Mouse (Mus musculus): ENCODE measurements around the gene Egfl8.

Egfl8 gene

DNA sequence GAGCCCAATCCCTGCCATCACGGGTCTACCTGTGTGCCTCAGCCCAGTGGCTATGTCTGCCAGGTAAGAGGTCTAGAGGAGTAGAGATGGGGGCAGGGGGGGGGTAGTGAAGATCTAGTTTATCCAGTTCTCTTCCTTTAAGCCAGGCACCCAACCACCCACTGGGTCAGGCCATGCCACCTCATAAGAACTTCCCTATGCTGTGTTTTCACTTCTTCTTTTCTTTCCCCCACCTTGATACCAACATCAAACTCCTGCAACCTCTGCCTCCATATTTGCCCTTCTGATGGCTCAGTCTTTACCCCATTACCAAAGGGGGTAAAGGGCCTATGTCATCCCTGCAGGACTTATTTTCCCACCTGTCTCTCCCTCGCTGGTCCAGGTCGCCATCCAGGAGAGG lies 37.7 kb downstream of the Egfl8 start:
- no peak for DNase-seq (ENCODE audit: low spot score in 2 of 2)

DNA sequence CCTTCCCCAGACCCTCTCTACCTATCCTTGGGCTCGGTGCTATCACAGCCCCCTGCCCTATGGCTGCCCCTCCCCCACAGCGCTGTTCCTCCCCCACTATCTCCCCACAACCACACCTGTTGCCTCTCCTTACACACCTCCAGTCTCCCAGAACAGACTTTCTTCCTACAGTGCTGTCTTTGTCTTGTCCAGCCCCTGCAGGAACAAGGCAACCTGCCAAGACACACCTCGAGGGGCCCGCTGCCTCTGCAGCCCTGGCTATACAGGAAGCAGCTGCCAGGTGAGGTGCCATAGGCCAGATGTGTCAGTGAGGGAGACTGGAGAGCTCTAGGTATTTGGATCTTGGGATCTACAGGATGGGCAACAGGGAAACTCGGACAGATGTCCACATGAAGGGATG lies 39.2 kb downstream of the Egfl8 start:
- DNase-seq (ENCODE audit: low spot score in 2 of 2), result no peak

DNA sequence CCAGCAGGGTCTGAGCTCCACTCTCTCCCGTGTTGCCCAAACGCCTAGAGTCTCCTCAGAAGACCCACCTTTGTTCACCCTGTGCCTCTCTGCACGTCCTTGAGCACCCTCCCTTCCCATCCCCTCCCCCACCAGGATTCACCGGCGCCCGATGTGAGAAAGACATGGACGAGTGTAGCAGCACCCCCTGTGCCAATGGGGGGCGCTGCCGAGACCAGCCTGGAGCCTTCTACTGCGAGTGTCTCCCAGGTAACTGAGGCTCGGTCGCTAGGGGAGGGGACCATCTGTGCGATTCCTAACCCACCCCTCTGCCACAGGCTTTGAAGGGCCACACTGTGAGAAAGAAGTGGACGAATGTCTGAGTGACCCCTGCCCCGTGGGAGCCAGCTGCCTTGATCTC lies 43.4 kb downstream of the Egfl8 start:
- DNase-seq (ENCODE audit: low spot score in 2 of 2), result no peak

DNA sequence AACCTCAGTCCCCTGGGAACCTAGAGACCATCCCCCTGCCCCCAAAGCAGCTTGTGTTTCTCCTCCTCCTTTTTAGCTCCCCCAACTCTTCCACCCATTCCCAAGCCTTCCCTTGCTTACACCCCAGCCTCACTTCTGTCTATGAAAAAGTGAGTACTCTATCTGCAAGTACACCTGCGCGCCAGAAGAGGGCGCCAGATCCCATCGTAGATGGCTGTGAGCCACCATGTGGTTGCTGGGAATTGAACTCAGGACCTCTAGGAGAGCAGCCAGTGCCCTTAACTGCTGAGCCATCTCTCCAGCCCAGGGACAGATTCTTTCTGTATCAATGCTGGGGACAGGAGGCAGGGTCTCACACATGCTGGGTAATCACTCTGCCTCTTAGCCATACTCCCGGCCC lies 43.9 kb downstream of the Egfl8 start:
- DNase-seq (ENCODE audit: low spot score in 2 of 2), result no peak

DNA sequence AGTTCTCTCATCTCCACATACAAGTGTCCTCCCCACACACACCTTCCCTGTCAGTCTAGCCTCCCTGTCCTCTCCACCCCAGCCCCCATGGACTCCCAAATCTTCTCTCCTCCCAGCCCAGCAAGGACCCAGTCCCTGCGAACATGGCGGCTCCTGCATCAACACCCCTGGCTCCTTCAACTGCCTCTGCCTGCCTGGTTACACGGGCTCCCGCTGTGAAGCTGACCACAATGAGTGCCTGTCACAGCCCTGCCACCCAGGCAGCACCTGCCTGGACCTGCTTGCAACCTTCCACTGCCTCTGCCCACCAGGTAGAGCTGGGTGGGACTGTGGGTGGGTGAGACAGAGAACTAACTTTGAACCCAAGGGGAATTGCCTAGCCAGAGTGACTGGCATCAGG lies 45.9 kb downstream of the Egfl8 start:
- DNase-seq (ENCODE audit: low spot score in 2 of 2), result no peak

DNA sequence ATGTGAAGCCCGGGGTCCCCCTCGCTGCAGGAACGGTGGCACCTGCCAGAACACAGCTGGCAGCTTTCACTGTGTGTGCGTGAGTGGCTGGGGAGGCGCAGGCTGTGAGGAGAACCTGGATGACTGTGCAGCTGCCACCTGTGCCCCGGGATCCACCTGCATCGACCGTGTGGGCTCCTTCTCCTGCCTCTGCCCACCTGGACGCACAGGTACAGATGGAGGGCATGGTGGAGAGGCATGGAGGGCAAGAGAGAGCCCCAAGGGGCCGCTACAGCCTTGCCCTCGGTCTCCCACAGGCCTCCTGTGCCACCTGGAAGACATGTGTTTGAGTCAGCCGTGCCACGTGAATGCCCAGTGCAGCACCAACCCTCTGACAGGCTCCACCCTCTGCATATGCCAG lies 47.4 kb downstream of the Egfl8 start:
- no peak for DNase-seq (ENCODE audit: low spot score in 2 of 2)

DNA sequence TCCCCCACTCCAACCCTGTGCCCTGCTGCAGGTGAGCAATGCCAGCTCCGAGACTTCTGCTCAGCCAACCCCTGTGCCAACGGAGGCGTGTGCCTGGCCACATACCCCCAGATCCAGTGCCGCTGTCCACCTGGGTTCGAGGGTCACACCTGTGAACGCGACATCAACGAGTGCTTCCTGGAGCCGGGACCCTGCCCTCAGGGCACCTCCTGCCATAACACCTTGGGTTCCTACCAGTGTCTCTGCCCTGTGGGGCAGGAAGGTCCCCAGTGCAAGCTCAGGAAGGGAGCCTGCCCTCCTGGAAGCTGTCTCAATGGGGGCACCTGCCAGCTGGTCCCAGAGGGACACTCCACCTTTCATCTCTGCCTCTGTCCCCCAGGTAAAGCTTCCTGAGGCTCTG lies 48.5 kb downstream of the Egfl8 start:
- DNase-seq (ENCODE audit: low spot score in 2 of 2), result no peak

DNA sequence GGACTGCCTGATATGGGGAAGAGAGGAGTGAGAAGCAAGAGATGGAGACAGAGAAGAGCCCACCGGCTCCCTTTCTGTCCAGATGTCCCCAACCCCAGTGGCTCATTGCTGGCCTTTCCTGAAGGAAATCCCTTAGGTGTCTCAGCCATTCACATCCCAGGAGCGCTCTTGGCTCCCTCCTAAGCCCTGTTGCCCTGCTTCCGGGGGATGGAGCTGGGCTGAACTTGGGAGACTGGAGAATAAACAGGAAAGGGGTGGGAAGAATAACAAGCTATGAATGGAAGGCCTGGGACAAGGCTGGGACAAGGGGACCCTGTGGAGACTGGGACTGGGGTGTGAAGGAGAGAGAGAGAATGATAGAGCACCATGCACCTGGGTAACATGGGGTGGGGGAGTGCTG lies 51.0 kb downstream of the Egfl8 start:
- no peak for DNase-seq (ENCODE audit: low spot score in 2 of 2)

DNA sequence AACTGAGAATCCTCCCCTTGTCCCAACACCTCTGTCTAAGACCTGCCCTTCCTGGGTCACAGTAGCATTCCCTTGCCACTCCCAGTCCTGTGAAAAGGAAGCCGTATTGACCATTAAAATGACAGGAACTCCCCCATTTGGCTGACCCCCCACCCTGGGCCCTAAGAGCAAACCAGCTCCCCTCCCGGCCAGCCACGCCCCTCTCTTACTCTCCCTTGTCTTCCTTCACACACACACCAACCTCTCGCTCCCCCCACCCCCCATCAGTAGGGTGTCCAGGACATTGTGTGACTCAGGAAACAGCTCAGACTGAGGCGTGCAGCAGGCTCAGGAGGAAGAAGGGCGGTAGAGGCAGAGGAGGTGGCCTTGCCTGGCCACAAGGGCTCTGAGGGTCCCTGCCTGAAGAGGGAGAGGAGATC lies 51.8 kb downstream of the Egfl8 start, which contains the start of gene Notch4:
TSS of gene Notch4 (plus strand) at position 266 of the 419 bp plus-strand sequence.
- DNase-seq (ENCODE audit: low spot score in 2 of 2), result no peak

DNA sequence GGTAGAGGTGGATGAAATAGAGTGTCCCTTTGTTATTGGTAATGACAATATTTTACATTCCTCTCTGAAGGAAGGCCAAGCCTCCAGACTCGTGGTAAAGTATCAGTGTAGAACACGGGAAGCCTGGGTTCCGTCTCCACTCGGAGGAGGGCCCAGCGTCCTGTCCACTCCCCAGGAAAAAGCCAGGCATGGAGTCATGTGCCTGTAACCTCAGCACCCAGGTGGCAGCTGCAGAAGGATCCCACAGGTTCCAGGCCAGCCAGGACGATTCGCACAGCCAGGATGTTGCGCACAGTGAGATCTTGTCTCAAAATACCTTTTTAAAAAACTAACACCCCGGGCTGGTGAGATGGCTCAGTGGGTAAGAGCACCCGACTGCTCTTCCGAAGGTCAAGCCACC lies 52.4 kb downstream of the Egfl8 start:
- no peak for DNase-seq (ENCODE audit: low spot score in 2 of 2)
